Mouse (Mus musculus) limb, embryonic 12.5 days (tissue): ENCODE measurements around the gene Mrps18b. TPM values are rescaled to one million over a fixed set of nuclear protein-coding genes. Genes with fewer than 3 reads are reported as not detected.
A peak's percentile ranks its signal among the peaks of the same experiment; 100 is the strongest.

ENCODE experiments used
- ATAC-seq: fragments of 200-750 bp; cut with Nextera tagmentation; 2 replicates; pipeline ENCODE4 v1.8.0; 2017; ENCODE audit warnings: low read depth, moderate TSS enrichment; ENCODE audit not compliant: insufficient number of reproducible peaks, insufficient read depth, low FRiP score, low TSS enrichment
- H3K27ac ChIP-seq: fragments of 300-500 bp; sonication (generic); 2 replicates; pipeline ENCODE4 v1.5.1; 2016; ENCODE audit warnings: mild to moderate bottlenecking, moderate library complexity
- H3K27me3 ChIP-seq: fragments of 300-500 bp; sonication (generic); 2 replicates; pipeline ENCODE4 v1.6.1; 2016; ENCODE audit warnings: mild to moderate bottlenecking, moderate library complexity
- H3K36me3 ChIP-seq: fragments of 300-500 bp; sonication (generic); 2 replicates; pipeline ENCODE4 v1.6.1; 2016; ENCODE audit warnings: mild to moderate bottlenecking, moderate library complexity
- H3K4me1 ChIP-seq: fragments of 300-500 bp; sonication (generic); replicated peaks from 2 replicates; pipeline ENCODE4 v1.6.1; 2016
- H3K4me2 ChIP-seq: fragments of 300-500 bp; sonication (generic); 2 replicates; pipeline ENCODE4 v1.6.1; 2016; ENCODE audit warnings: mild to moderate bottlenecking, moderate library complexity
- H3K4me3 ChIP-seq: fragments of 300-500 bp; sonication (generic); replicated peaks from 2 replicates; pipeline ENCODE4 v1.5.1; 2016; ENCODE audit warnings: mild to moderate bottlenecking
- H3K9ac ChIP-seq: fragments of 300-500 bp; sonication (generic); replicated peaks from 2 replicates; pipeline ENCODE4 v1.6.1; 2016; ENCODE audit warnings: mild to moderate bottlenecking, moderate library complexity
- H3K9me3 ChIP-seq: fragments of 300-500 bp; sonication (generic); 2 replicates; pipeline ENCODE4 v1.6.1; 2016; ENCODE audit warnings: mild to moderate bottlenecking, moderate library complexity
- WGBS: fragments of 180-500 bp; shearing (Covaris S2); methylation state at CpG from one replicate; pipeline ENCODE4 v1.1.7; 2016; 5-methylcytosine and 5-hydroxymethylcytosine counted together
- polyA plus RNA-seq: library from polyadenylated mRNA; unstranded; fragments of >200 nt; fragmentation: Nextera tagmentation; extraction: Ambion mirVana; gene quantifications from 2 replicates; pipeline ENCODE4 v1.2.1, GENCODE M21; 2016

The Mrps18b gene
- polyA plus RNA-seq, 1 experiment from 2014 or later, result 61.2 TPM

- Histone ChIP-seq H3K36me3 (peaks cover 73% of the 10 kb centered on the region), H3K27me3 (no peaks in the 10 kb centered on the region)
- ATAC-seq, result no peak
Measured at GRCm38 (mm10) chr17:35900636-35901035, 15.6 kb downstream of the Mrps18b start.

GRCm38 (mm10) chr17:35897644-35898573 is 18.3 kb downstream of the Mrps18b start:
- ATAC-seq, result peak; percentile 39; the same call in 1 of the 2 replicates
- peaks cover 67% of the 10 kb centered on the region for H3K36me3 ChIP-seq
- H3K4me1 ChIP-seq, result peaks cover 20% of the 10 kb centered on the region
- 40% methylated on average over 23 of the region's 23 CpGs for WGBS
- H3K27me3 ChIP-seq, result no peaks in the 10 kb centered on the region
- no peaks in the 10 kb centered on the region for H3K9me3 ChIP-seq
- peak overlapping the region; percentile 99 for H3K4me2 ChIP-seq
- H3K9ac ChIP-seq, result peak overlapping the region; percentile 37; the same call in 1 of the 2 replicates
- peak overlapping the region; percentile 80 for H3K4me3 ChIP-seq
- H3K27ac ChIP-seq, result peak overlapping the region; percentile 41; the same call in 1 of the 2 replicates

More at GRCm38 (mm10) chr17:35900636-35901035, 15.6 kb downstream of the Mrps18b start:
- no peaks in the 10 kb centered on the region for H3K9me3 ChIP-seq
- H3K9ac ChIP-seq, result no peak overlapping the region
- WGBS, result 96% methylated on average over 3 of the region's 3 CpGs
- H3K4me2 ChIP-seq, result no peak overlapping the region
- H3K4me3 ChIP-seq, result no peak overlapping the region
- peaks cover 20% of the 10 kb centered on the region for H3K4me1 ChIP-seq
- H3K27ac ChIP-seq, result no peak overlapping the region

GRCm38 (mm10) chr17:35896781-35897643 is 19.2 kb downstream of the Mrps18b start, which contains the start of gene 2310061I04Rik:
Gene 2310061I04Rik (minus strand): TSS chr17:35897431.
- Histone ChIP-seq H3K4me1 (peaks cover 20% of the 10 kb centered on the region), H3K27me3 (no peaks in the 10 kb centered on the region), H3K4me3 (peak within 1 kb of the TSS; percentile 80), H3K9ac (peak within 1 kb of the TSS; percentile 84), H3K36me3 (peaks cover 66% of the 10 kb centered on the region), H3K4me2 (peak within 1 kb of the TSS; percentile 99), H3K27ac (peak within 1 kb of the TSS; percentile 93), H3K9me3 (no peaks in the 10 kb centered on the region)
- under 1% methylated on average over 86 of the region's 86 CpGs for WGBS
- ATAC-seq, result peak; percentile 89

- peaks cover 96% of the 10 kb centered on the region for H3K36me3 ChIP-seq
- no peak for ATAC-seq
- H3K9me3 ChIP-seq, result no peaks in the 10 kb centered on the region
- H3K4me1 ChIP-seq, result no peaks in the 10 kb centered on the region
- 65% methylated on average over 13 of the region's 17 CpGs for WGBS
- no peak overlapping the region for H3K4me3 ChIP-seq
- H3K4me2 ChIP-seq, result no peak overlapping the region
- no peaks in the 10 kb centered on the region for H3K27me3 ChIP-seq
- H3K27ac ChIP-seq, result no peak overlapping the region
- no peak overlapping the region for H3K9ac ChIP-seq
Measured at GRCm38 (mm10) chr17:35887725-35888124, 28.5 kb downstream of the Mrps18b start.

- peaks cover 77% of the 10 kb centered on the region for H3K36me3 ChIP-seq
- no peak for ATAC-seq
- no peak overlapping the region for H3K4me2 ChIP-seq
- H3K4me3 ChIP-seq, result no peak overlapping the region
- H3K9ac ChIP-seq, result no peak overlapping the region
- no peaks in the 10 kb centered on the region for H3K9me3 ChIP-seq
- H3K27me3 ChIP-seq, result no peaks in the 10 kb centered on the region
- H3K27ac ChIP-seq, result no peak overlapping the region
- peaks cover 11% of the 10 kb centered on the region for H3K4me1 ChIP-seq
- 94% methylated on average over 14 of the region's 14 CpGs for WGBS
Measured at GRCm38 (mm10) chr17:35883777-35884176, 32.4 kb downstream of the Mrps18b start.

GRCm38 (mm10) chr17:35882924-35883323 is 33.3 kb downstream of the Mrps18b start:
- H3K27me3 ChIP-seq, result no peaks in the 10 kb centered on the region
- no peaks in the 10 kb centered on the region for H3K9me3 ChIP-seq
- peaks cover 11% of the 10 kb centered on the region for H3K4me1 ChIP-seq
- no peak overlapping the region for H3K4me3 ChIP-seq
- no peak overlapping the region for H3K9ac ChIP-seq
- peaks cover 69% of the 10 kb centered on the region for H3K36me3 ChIP-seq
- H3K27ac ChIP-seq, result no peak overlapping the region
- no peak overlapping the region for H3K4me2 ChIP-seq
- no peak for ATAC-seq
- WGBS, result 95% methylated on average over 17 of the region's 17 CpGs

GRCm38 (mm10) chr17:35879245-35880057 is 36.7 kb downstream of the Mrps18b start, which contains the start of gene Dhx16:
Gene Dhx16 (plus strand): TSS chr17:35879819.
- peak within 1 kb of the TSS; percentile 97 for H3K4me3 ChIP-seq
- peaks cover 11% of the 10 kb centered on the region for H3K4me1 ChIP-seq
- H3K27me3 ChIP-seq, result no peaks in the 10 kb centered on the region
- H3K36me3 ChIP-seq, result peaks cover 59% of the 10 kb centered on the region
- peak within 1 kb of the TSS; percentile 69; the same call in 1 of the 2 replicates for H3K27ac ChIP-seq
- WGBS, result 5% methylated on average over 66 of the region's 66 CpGs
- peak within 1 kb of the TSS; percentile 84 for H3K4me2 ChIP-seq
- ATAC-seq, result peak; percentile 91
- H3K9me3 ChIP-seq, result no peaks in the 10 kb centered on the region
- H3K9ac ChIP-seq, result peak within 1 kb of the TSS; percentile 85

GRCm38 (mm10) chr17:35874721-35875120 is 41.5 kb downstream of the Mrps18b start:
- WGBS, result 88% methylated on average over 6 of the region's 6 CpGs

GRCm38 (mm10) chr17:35873774-35874519 is 42.2 kb downstream of the Mrps18b start:
- H3K27me3 ChIP-seq, result no peaks in the 10 kb centered on the region
- peaks cover 63% of the 10 kb centered on the region for H3K36me3 ChIP-seq
- no peak for ATAC-seq
- peaks cover 24% of the 10 kb centered on the region for H3K4me1 ChIP-seq
- H3K9me3 ChIP-seq, result 0 out of 2 replicates have a peak, but pooled peaks cover 3% of the 10 kb centered on the region
- 33% methylated on average over 21 of the region's 21 CpGs for WGBS
- H3K4me2 ChIP-seq, result peak overlapping the region; percentile 30
- H3K4me3 ChIP-seq, result 0 out of 2 replicates have a peak overlapping the region, but pooled peaks have one; percentile 4
- no peak overlapping the region for H3K27ac ChIP-seq
- H3K9ac ChIP-seq, result peak overlapping the region; percentile 37; the same call in 1 of the 2 replicates

More at GRCm38 (mm10) chr17:35874721-35875120, 41.5 kb downstream of the Mrps18b start:
- peaks cover 60% of the 10 kb centered on the region for H3K36me3 ChIP-seq
- ATAC-seq, result no peak
- H3K4me3 ChIP-seq, result no peak overlapping the region
- no peak overlapping the region for H3K27ac ChIP-seq
- no peaks in the 10 kb centered on the region for H3K27me3 ChIP-seq
- H3K4me2 ChIP-seq, result no peak overlapping the region
- H3K4me1 ChIP-seq, result peaks cover 16% of the 10 kb centered on the region
- H3K9me3 ChIP-seq, result 0 out of 2 replicates have a peak, but pooled peaks cover 3% of the 10 kb centered on the region
- no peak overlapping the region for H3K9ac ChIP-seq
